Mouse (Mus musculus) megakaryocyte progenitor cell, adult 5-6 weeks (primary cell): ENCODE measurements around the gene Tmem59l. TPM values are rescaled to one million over a fixed set of nuclear protein-coding genes. Genes with fewer than 3 reads are reported as not detected.
"Not testable (repeated sequence)": the region's sequence is repeated elsewhere in the genome, so short reads cannot be mapped to it uniquely, and the experiment has no call there.

Source experiments
- ATAC-seq: replicated peaks from 2 replicates; pipeline ENCODE4 v1.8.0; 2016; ENCODE audit warnings: mild to moderate bottlenecking, moderate TSS enrichment, inconsistent platforms; ENCODE audit not compliant: poor library complexity
- total RNA-seq, 2 experiments: library from RNA; stranded (forward) in 1 of 2; stranded (reverse) in 1 of 2; fragments of 157-497, 149-512 nt in 1 of 2; fragments of 200-1000 nt in 1 of 2; gene quantifications; 2 replicates each; pipeline versions ENCODE4 v1.2.3 to v1.2.4; 2015 to 2017

The Tmem59l gene
- total RNA-seq (2015) (not detected in 2 replicates), total RNA-seq (2017) (not detected in 2 replicates)

GRCm38 (mm10) chr8:70486941-70487520, at the start of gene Tmem59l:
Gene Tmem59l (minus strand): TSS chr8:70487358.
- ATAC-seq = no peak

GRCm38 (mm10) chr8:70535701-70536100, 48.5 kb upstream of the Tmem59l start:
- no peak for ATAC-seq

GRCm38 (mm10) chr8:70535221-70535620, 48.1 kb upstream of the Tmem59l start:
- ATAC-seq = no peak

- ATAC-seq = no peak
Measured at GRCm38 (mm10) chr8:70534281-70534680, 47.1 kb upstream of the Tmem59l start.

- ATAC-seq = no peak
Measured at GRCm38 (mm10) chr8:70530314-70530713, 43.2 kb upstream of the Tmem59l start.

GRCm38 (mm10) chr8:70529741-70530161, 42.6 kb upstream of the Tmem59l start:
- no peak for ATAC-seq

- no peak for ATAC-seq
Measured at GRCm38 (mm10) chr8:70529299-70529698, 42.1 kb upstream of the Tmem59l start.

- no peak for ATAC-seq
Measured at GRCm38 (mm10) chr8:70528182-70528797, 41.1 kb upstream of the Tmem59l start.

GRCm38 (mm10) chr8:70527512-70528181, 40.5 kb upstream of the Tmem59l start, which contains the start of the genes Fkbp8 and Kxd1:
Gene Fkbp8 (plus strand): TSS chr8:70527724.
Gene Kxd1 (minus strand): TSS chr8:70527956.
- ATAC-seq = peak; percentile 82

GRCm38 (mm10) chr8:70527111-70527511, 40.0 kb upstream of the Tmem59l start:
- ATAC-seq = no peak

GRCm38 (mm10) chr8:70522592-70523403, 35.6 kb upstream of the Tmem59l start:
- ATAC-seq = peak; percentile 90

GRCm38 (mm10) chr8:70519606-70520005, 32.4 kb upstream of the Tmem59l start:
- no peak for ATAC-seq

- ATAC-seq = no peak
Measured at GRCm38 (mm10) chr8:70519043-70519442, 31.9 kb upstream of the Tmem59l start.

- 0 out of 2 replicates have a peak, but pooled peaks have one; percentile 27 for ATAC-seq
Measured at GRCm38 (mm10) chr8:70517940-70518643, 30.9 kb upstream of the Tmem59l start.

- no peak for ATAC-seq
Measured at GRCm38 (mm10) chr8:70513441-70513840, 26.3 kb upstream of the Tmem59l start.

GRCm38 (mm10) chr8:70512253-70512903, 25.2 kb upstream of the Tmem59l start:
- ATAC-seq = peak; percentile 62

GRCm38 (mm10) chr8:70511770-70512169, 24.6 kb upstream of the Tmem59l start:
- ATAC-seq = no peak

GRCm38 (mm10) chr8:70511174-70511573, 24.0 kb upstream of the Tmem59l start:
- ATAC-seq = not testable (repeated sequence)

GRCm38 (mm10) chr8:70510228-70510915, 23.2 kb upstream of the Tmem59l start, which contains the start of gene Uba52:
Gene Uba52 (minus strand): TSS chr8:70510801.
- ATAC-seq = peak; percentile 60
